Mouse (Mus musculus): ENCODE measurements around the gene Ano1. TPM values are rescaled to one million over a fixed set of nuclear protein-coding genes. Genes with fewer than 3 reads are reported as not detected.
A peak's percentile ranks its signal among the peaks of the same experiment; 100 is the strongest.

The Ano1 gene
- polyA plus RNA-seq, 1 experiment, result 92.3 TPM

- no peak overlapping the region for H3K4me3 ChIP-seq (replicated peaks; ENCODE audit: extremely low read depth, low read depth, low read length)
- DNase-seq, result no peak
- H3K4me1 ChIP-seq (ENCODE audit: control insufficient read depth, insufficient read depth, low read length), result no peaks in the 10 kb centered on the region
- 54% methylated on average over 3 of the region's 3 CpGs for WGBS
- no peak for TF ChIP-seq CTCF (IDR thresholded peaks at IDR 0.05; ENCODE audit: insufficient read depth, low read length)
- TF ChIP-seq POLR2A (IDR thresholded peaks at IDR 0.05; ENCODE audit: borderline replicate concordance, extremely low read depth, low read depth, low read length), result no peak
Measured at GRCm38 (mm10) chr7:144562016-144562415, 189.8 kb downstream of the Ano1 start.

GRCm38 (mm10) chr7:144560594-144560993, 191.2 kb downstream of the Ano1 start:
- Histone ChIP-seq H3K4me1 (ENCODE audit: control insufficient read depth, insufficient read depth, low read length) (no peaks in the 10 kb centered on the region), H3K4me3 (replicated peaks; ENCODE audit: extremely low read depth, low read depth, low read length) (no peak overlapping the region)
- no peak for TF ChIP-seq POLR2A (IDR thresholded peaks at IDR 0.05; ENCODE audit: borderline replicate concordance, extremely low read depth, low read depth, low read length)
- TF ChIP-seq CTCF (IDR thresholded peaks at IDR 0.05; ENCODE audit: insufficient read depth, low read length), result no peak
- DNase-seq, result no peak
- 83% methylated on average over 4 of the region's 4 CpGs for WGBS

GRCm38 (mm10) chr7:144558552-144558951, 193.2 kb downstream of the Ano1 start:
- Histone ChIP-seq H3K4me3 (replicated peaks; ENCODE audit: extremely low read depth, low read depth, low read length) (no peak overlapping the region), H3K4me1 (ENCODE audit: control insufficient read depth, insufficient read depth, low read length) (peaks cover 3% of the 10 kb centered on the region; the same call in 1 of the 2 replicates)
- no peak for DNase-seq
- TF ChIP-seq POLR2A (IDR thresholded peaks at IDR 0.05; ENCODE audit: borderline replicate concordance, extremely low read depth, low read depth, low read length) (no peak), CTCF (IDR thresholded peaks at IDR 0.05; ENCODE audit: insufficient read depth, low read length) (no peak)
- WGBS, result 51% methylated on average over 6 of the region's 6 CpGs

- peak overlapping the region; percentile 76 for H3K4me3 ChIP-seq (replicated peaks; ENCODE audit: extremely low read depth, low read depth, low read length)
- no peak for DNase-seq
- peaks cover 7% of the 10 kb centered on the region for H3K4me1 ChIP-seq (ENCODE audit: control insufficient read depth, insufficient read depth, low read length)
- WGBS, result 20% methylated on average over 8 of the region's 8 CpGs
- TF ChIP-seq CTCF (IDR thresholded peaks at IDR 0.05; ENCODE audit: insufficient read depth, low read length), result no peak
- no peak for TF ChIP-seq POLR2A (IDR thresholded peaks at IDR 0.05; ENCODE audit: borderline replicate concordance, extremely low read depth, low read depth, low read length)
Measured at GRCm38 (mm10) chr7:144554123-144554472, 197.7 kb downstream of the Ano1 start.

- TF ChIP-seq CTCF (IDR thresholded peaks at IDR 0.05; ENCODE audit: insufficient read depth, low read length) (no peak), POLR2A (IDR thresholded peaks at IDR 0.05; ENCODE audit: borderline replicate concordance, extremely low read depth, low read depth, low read length) (peak; percentile 87; the same call in 1 of the 2 replicates)
- peaks cover 7% of the 10 kb centered on the region for H3K4me1 ChIP-seq (ENCODE audit: control insufficient read depth, insufficient read depth, low read length)
- WGBS, result under 1% methylated on average over 97 of the region's 97 CpGs
- peak; percentile 98 for DNase-seq
- peak within 1 kb of the TSS; percentile 76 for H3K4me3 ChIP-seq (replicated peaks; ENCODE audit: extremely low read depth, low read depth, low read length)
Measured at GRCm38 (mm10) chr7:144553237-144554122, 198.3 kb downstream of the Ano1 start, which contains the start of gene Ppfia1. Ppfia1 (minus strand) TSS chr7:144553729.

- no peak for TF ChIP-seq CTCF (IDR thresholded peaks at IDR 0.05; ENCODE audit: insufficient read depth, low read length)
- no peak for TF ChIP-seq POLR2A (IDR thresholded peaks at IDR 0.05; ENCODE audit: borderline replicate concordance, extremely low read depth, low read depth, low read length)
- WGBS, result 83% methylated on average over 8 of the region's 8 CpGs
- DNase-seq, result no peak
- no peak overlapping the region for H3K4me3 ChIP-seq (replicated peaks; ENCODE audit: extremely low read depth, low read depth, low read length)
- H3K4me1 ChIP-seq (ENCODE audit: control insufficient read depth, insufficient read depth, low read length), result peaks cover 7% of the 10 kb centered on the region
Measured at GRCm38 (mm10) chr7:144552274-144552673, 199.5 kb downstream of the Ano1 start.

GRCm38 (mm10) chr7:144550811-144551210, 201.0 kb downstream of the Ano1 start:
- Histone ChIP-seq H3K4me3 (replicated peaks; ENCODE audit: extremely low read depth, low read depth, low read length) (no peak overlapping the region), H3K4me1 (ENCODE audit: control insufficient read depth, insufficient read depth, low read length) (peaks cover 7% of the 10 kb centered on the region)
- 26% methylated on average over 1 of the region's 1 CpGs for WGBS
- TF ChIP-seq POLR2A (IDR thresholded peaks at IDR 0.05; ENCODE audit: borderline replicate concordance, extremely low read depth, low read depth, low read length) (no peak), CTCF (IDR thresholded peaks at IDR 0.05; ENCODE audit: insufficient read depth, low read length) (no peak)
- DNase-seq, result no peak

GRCm38 (mm10) chr7:144549904-144550566, 201.7 kb downstream of the Ano1 start:
- Histone ChIP-seq H3K4me3 (replicated peaks; ENCODE audit: extremely low read depth, low read depth, low read length) (no peak overlapping the region), H3K4me1 (ENCODE audit: control insufficient read depth, insufficient read depth, low read length) (peaks cover 7% of the 10 kb centered on the region)
- no peak for TF ChIP-seq CTCF (IDR thresholded peaks at IDR 0.05; ENCODE audit: insufficient read depth, low read length)
- TF ChIP-seq POLR2A (IDR thresholded peaks at IDR 0.05; ENCODE audit: borderline replicate concordance, extremely low read depth, low read depth, low read length), result no peak
- DNase-seq, result no peak
- WGBS, result 89% methylated on average over 2 of the region's 2 CpGs

- Histone ChIP-seq H3K4me3 (replicated peaks; ENCODE audit: extremely low read depth, low read depth, low read length) (no peak overlapping the region), H3K4me1 (ENCODE audit: control insufficient read depth, insufficient read depth, low read length) (no peaks in the 10 kb centered on the region; the same call in 1 of the 2 replicates)
- 76% methylated on average over 3 of the region's 3 CpGs for WGBS
- TF ChIP-seq POLR2A (IDR thresholded peaks at IDR 0.05; ENCODE audit: borderline replicate concordance, extremely low read depth, low read depth, low read length) (no peak), CTCF (IDR thresholded peaks at IDR 0.05; ENCODE audit: insufficient read depth, low read length) (no peak)
- no peak for DNase-seq
Measured at GRCm38 (mm10) chr7:144545231-144545630, 206.5 kb downstream of the Ano1 start.

All from lung, adult 2 months (tissue).